Mouse (Mus musculus): ENCODE measurements around the gene Tenm2. TPM values are rescaled to one million over a fixed set of nuclear protein-coding genes. Genes with fewer than 3 reads are reported as not detected.

Gene Tenm2
- total RNA-seq, 2 experiments from 2014 or later = 141 to 157 TPM

DNA sequence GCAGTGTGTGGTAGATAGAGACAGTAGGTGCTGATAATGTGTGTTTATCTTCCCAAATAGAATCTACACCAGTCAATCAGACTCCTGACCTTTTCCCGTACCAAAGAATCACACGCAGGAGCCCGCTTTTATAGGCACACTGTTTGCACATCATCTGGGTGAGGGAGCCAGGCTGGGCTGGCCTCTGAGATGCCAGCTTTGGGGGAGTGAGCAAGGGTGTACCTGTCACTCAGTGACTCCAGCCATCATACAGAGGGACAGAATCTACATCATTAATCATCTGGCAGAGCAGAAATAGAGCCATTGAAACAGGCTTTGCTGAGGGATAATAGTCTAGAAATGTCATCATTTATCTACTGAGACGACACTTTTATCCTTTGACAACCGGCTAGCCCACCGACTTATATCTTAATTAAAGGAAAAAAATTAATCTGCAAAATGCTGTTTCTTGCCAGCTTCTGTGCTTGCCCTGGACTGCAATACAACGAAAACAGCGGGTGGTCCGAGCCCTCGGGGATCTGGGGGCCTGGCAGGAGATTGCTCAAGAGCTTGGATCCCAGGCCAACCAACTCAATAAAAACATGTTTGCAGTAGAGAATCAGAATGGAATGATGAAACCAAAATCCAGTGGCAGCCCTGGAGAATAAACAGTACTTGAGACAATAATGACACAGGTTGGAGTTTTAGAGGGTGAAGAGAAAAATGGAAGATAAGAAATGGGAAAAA is 1195.1 kb downstream of the Tenm2 start:
- no peak for DNase-seq

GRCm38 (mm10) chr11:36039825-36040224 is 1195.9 kb downstream of the Tenm2 start:
- no peak for DNase-seq

- no peak for DNase-seq
These were observed 1197.4 kb downstream of the Tenm2 start for GRCm38 (mm10) chr11:36038386-36038785.

- DNase-seq = no peak
These were observed 1198.5 kb downstream of the Tenm2 start for GRCm38 (mm10) chr11:36037311-36037710.

DNA sequence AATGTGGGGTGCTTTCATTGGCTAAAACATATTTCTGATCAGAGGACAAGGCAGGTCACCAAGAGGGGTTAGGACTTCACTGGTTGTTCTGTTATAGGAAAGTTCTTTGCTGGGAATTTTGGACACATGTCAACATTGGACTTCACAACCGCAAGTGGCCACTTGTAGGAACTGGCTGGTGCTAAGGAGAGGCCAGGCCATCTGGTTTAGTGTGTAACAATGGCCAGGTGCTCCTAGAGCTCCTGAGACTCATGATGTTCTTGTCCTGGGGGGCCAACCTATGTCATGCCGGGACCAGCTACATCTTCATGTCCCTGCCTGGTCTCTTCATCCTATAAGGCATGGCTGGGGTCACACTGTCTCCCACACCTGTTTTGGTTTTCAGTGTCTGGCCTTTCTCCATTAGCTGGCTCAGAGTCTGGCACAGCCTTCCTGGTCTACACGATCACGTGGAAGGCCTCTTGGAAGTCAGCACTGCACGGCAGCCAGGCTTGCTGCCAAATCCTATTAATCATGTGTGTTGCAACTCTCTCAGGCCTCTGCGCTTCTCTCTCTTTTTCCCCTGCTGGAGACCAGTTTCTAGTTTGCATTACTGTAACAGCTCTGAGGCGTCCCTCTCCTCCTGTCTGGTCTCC is 1199.6 kb downstream of the Tenm2 start:
- DNase-seq = peak; percentile 69 to 78

GRCm38 (mm10) chr11:36031751-36032150 is 1204.0 kb downstream of the Tenm2 start:
- DNase-seq = no peak

DNA sequence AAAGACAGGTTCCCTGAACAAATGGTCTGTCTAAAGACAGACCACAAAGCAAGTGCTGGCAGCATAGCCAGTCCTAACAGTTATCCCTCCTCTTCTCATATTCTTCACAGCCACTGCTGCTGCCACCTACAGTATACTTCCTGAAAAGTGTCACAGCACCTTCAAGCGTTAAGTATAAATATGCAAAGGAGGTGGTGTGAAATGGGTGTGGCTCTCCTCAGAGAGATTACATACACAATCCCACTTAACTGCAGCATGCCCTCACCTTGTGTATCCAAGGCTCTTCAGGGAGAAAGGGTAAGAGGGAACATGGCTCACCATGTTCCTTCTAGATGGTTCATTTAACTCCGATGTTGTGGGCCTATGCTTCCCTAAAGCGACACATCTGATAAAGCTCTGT is 1215.8 kb downstream of the Tenm2 start:
- no peak for DNase-seq

- DNase-seq = no peak
These were observed 1222.6 kb downstream of the Tenm2 start for GRCm38 (mm10) chr11:36013179-36013578.

GRCm38 (mm10) chr11:36009281-36010208 is 1226.2 kb downstream of the Tenm2 start:
- no peak for DNase-seq

- DNase-seq = no peak
These were observed 1232.9 kb downstream of the Tenm2 start for GRCm38 (mm10) chr11:36002900-36003299.

DNA sequence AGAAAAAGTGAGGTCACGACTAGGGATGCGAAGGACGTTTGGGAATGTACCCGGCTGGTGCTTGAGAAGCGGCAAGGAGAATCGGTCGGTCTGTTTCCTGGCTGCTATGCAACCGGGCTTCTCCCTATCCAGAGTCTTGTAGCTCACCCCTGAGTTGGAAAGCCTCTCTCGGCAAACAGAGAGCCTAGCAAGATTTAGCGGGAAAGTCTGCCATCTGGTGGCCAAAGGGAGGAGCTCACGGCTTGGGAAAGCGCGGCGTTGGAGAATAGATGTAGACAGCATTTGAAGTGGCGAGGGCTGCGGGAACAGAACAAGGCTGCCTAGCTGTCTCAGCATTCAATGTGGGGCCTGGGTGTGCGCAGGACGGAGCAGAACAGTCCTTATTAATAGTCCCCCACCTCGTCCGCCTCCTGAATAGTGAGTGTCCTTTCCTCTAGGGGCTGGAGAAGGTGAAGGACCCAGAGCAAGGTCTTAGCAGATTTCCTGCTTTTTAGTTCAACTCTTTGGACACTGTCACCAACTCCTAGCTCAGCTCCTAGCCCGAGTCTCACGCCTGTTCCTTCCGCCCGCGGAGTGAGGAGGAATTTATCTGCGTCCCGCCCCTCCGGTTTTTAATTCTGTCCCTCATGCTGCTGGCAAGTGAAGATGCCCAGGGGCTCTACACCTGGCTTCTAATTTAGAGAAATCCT is 1234.3 kb downstream of the Tenm2 start:
- peak; percentile 92 to 93 for DNase-seq

DNA sequence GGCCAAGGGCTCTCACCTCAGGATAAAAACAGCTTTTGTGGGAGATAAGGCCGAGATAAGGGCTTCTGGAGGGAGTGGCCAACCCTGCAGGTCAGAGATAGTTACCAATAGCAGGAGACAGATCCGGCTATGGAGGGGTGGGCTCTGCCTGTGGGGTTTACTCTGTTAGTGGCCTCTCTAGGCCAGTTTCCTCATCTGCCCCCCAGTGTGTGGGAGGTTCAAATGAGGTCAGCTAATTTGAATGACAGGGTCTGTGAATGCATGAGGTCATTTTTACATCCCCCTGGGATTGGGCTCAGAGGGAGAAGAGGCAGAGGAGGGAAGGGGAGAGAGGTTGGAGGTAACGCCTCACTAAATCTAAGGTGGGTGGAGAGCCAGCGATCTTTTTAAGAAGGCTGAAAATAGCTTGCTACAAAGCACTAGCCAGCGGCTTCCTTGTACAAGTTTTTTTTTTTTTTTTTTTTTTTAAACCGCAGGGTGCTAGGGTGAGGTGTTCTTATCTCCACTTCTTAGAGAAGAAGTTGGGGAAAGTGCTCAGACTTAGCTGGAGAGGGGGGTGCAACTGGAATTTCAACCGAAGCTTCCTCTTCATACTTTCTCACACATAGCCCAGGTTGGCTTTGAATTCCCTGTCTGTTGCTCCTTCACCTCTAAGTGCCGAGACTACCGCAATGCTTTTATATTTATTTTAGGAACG is 1235.0 kb downstream of the Tenm2 start:
- no peak for DNase-seq

DNA sequence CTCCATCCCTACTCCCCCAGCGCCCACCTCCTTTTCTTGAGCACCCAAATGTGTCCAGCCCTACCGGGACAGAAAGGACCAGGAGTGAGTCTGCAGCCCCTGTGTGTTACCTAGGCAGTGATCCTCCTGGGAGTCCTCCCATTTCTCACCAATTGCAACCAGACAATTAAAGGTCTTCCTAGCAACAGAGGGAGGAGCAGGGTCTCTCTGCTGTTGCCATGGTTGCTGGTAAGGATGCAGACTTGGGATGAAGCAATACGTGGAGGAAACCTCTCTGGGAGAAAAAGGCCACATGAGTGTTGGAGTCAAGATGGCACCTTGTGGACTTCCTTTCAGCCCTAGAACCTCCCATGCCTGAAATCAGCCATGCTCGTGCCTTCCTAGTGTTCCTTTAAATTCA is 1235.7 kb downstream of the Tenm2 start:
- no peak for DNase-seq

DNA sequence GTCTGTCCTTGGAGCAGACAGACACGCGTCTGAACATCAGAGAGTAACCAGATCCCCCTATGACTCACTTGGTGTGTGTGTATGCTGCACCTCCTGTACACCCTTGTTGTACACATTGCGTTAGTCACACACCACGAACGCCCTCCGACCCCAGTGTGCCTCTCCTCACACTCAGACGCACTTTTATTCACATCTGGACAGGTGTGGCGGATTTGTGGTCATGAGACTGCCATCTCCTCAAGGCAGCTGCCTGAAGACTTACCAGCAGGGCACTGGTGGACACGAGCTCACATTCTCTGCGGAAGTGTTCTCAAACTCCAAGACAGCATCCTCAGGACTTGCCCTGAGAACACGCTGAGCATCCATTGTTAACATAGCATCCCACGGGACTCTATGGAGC is 1237.7 kb downstream of the Tenm2 start:
- no peak for DNase-seq

DNA sequence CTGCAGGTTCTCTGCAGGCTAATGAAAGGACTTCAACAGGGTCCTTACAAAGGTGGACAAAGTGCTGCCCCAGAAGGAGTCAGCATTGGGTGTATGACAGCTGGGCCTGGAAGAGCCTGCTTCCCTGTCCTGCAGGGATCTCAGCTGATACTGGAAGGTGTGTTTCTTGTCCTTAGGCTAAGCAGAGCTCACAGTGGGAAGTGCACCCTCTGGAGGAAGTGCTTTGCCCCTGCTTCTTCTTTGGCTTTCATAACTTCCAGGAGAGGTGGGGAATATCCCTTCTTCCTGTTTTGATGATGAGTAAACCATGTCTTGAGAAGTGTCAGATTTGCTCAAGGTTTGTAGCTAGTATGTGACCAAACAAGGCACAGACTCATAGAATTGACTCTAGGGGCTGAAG is 1240.5 kb downstream of the Tenm2 start:
- no peak for DNase-seq

- DNase-seq = peak; percentile 45 to 62
These were observed 1243.9 kb downstream of the Tenm2 start for GRCm38 (mm10) chr11:35991846-35992245.

DNA sequence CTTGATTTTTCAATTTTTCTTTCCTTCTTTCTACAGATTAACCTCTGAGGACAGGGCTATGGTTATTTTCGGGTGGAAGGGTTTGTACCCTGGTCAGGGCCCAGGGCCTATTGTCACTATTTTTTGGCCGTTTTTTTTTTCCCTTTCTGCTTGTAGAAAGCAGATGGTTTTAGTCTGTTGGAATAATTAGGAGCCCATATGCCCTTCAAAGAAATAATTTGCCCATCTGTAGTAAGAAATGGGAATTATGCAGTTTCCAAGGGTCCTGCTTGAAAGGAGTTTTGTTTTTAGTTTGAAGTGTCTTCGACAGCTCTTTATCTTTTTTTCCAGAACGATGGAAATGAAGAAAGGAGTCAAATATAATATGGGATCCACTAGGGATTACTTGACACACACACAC is 1245.8 kb downstream of the Tenm2 start:
- DNase-seq = no peak

GRCm38 (mm10) chr11:35985841-35986393 is 1249.8 kb downstream of the Tenm2 start:
- DNase-seq = peak; percentile 78 to 84

DNA sequence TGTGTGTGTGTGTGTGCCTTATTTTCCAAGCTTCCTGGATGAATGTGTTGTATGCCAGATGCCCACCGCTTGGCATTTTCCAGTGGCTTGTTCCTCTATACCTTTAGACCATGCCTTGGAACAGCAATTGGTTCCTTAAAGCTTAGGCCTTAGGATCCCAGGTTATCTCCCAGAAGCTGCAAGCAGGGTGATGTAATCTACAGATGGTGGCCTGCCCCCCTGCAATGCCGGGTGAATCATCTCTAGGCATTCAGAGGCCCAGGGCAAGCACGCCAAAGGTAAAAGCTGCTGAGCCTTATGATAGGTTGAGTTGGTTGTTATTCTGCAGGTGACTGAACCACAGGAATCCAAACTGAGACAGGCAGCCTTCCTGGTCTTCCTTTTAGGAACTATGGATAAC is 1253.0 kb downstream of the Tenm2 start:
- no peak for DNase-seq

- peak; percentile 73 to 74 for DNase-seq
These were observed 1255.3 kb downstream of the Tenm2 start, which contains the start of gene Wwc1 for GRCm38 (mm10) chr11:35980411-35980917. Gene Wwc1, minus strand, starts transcription at chr11:35980527.

GRCm38 (mm10) chr11:35979733-35980410 is 1255.9 kb downstream of the Tenm2 start:
- peak in 1 of 2 experiments; percentile 49 for DNase-seq
